Mouse (Mus musculus): ENCODE results near the gene Filip1l.

The Filip1l gene

GRCm38 (mm10) chr16:57550088-57550487 lies 197.2 kb downstream of the Filip1l start:
- in situ Hi-C loops (cut with MboI; ENCODE audit: unreplicated experiment in 2 of 2) = loop anchor here in 1 of 2 experiments (5.0 kb wide), 1 partner anchor 128 kb away; no protein-coding TSS in a partner anchor

GRCm38 (mm10) chr16:57550817-57551216 lies 197.9 kb downstream of the Filip1l start:
- in situ Hi-C loops (cut with MboI; ENCODE audit: unreplicated experiment in 2 of 2) = loop anchor here in 1 of 2 experiments (5.0 kb wide), 1 partner anchor 129 kb away; no protein-coding TSS in a partner anchor

GRCm38 (mm10) chr16:57551617-57552016 lies 198.7 kb downstream of the Filip1l start:
- in situ Hi-C loops (cut with MboI; ENCODE audit: unreplicated experiment in 2 of 2) = loop anchor here in 1 of 2 experiments (5.0 kb wide), 1 partner anchor 129 kb away; no protein-coding TSS in a partner anchor

GRCm38 (mm10) chr16:57552709-57553108 lies 199.8 kb downstream of the Filip1l start:
- in situ Hi-C loops (cut with MboI; ENCODE audit: unreplicated experiment in 2 of 2) = loop anchor here in 1 of 2 experiments (5.0 kb wide), 1 partner anchor 130 kb away; no protein-coding TSS in a partner anchor

DNA sequence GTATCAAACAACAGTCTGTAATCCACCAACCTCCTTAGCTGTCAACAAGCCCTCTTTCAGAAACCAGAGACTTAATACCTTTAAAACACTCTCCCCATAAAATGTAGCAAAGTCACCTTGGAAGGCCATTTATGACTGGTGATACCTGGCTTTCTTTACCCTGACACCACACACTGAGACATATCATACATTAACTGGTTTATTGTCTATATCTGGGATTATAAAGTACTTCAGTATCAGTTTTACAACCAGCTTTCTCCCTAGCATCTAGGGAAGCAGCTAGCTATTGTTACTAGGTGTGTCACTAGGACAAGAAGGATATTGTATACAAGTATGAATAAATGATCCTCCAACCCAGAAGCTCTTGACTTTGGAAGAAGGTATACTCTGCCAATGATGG lies 200.3 kb downstream of the Filip1l start:
- in situ Hi-C loops (cut with MboI; ENCODE audit: unreplicated experiment in 2 of 2) = loop anchor here in 1 of 2 experiments (5.0 kb wide), 1 partner anchor 131 kb away; no protein-coding TSS in a partner anchor

DNA sequence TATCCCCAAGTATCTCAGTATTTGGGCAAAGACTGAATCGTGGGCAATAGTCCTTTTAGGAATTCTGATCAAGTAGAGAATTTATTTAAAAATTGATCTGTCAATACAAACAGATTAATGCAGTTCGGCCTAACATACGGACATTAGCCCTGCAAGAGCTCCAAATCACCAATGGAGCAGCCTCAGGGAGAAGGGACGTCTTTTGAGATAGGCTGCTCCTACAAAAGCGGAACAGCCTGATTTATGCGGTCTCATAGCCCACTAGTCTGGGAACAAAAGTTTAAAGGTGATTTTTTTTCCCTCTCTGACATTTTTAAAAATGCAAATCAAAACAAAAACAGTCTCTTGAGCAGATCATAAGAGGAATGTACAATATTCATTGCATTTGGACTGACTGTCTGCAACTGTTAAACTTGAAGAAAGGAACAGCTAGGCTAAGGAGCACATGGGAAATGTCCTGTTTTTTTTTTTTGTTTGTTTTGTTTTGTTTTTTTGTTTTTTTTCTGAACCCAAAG lies 202.1 kb downstream of the Filip1l start:
- in situ Hi-C loops (cut with MboI; ENCODE audit: unreplicated experiment in 2 of 2) = loop anchor here in 1 of 2 experiments (5.0 kb wide), 1 partner anchor 133 kb away; no protein-coding TSS in a partner anchor

- in situ Hi-C loops (cut with MboI; ENCODE audit: unreplicated experiment in 2 of 2) = no loop called here
These were observed 202.8 kb downstream of the Filip1l start for GRCm38 (mm10) chr16:57555667-57556066.

DNA sequence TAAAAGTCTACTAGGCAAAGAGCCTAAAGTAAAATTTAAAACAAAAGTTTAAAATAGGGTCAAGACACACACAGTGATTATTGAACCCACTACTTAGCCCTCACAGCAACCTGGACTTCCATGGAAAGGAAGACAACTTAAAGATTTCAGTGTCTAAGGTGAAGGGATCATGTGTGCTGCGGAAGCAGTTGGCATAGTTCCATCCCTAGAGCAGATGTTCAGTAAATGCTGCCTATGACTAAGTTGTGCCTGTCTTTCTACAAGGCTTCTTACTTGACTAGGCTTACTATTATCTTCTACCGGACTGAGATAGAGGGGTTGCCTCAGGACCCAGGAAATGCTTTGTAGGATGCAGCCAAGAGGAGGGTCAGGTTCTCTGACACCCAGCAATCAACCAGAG lies 203.4 kb downstream of the Filip1l start:
- in situ Hi-C loops (cut with MboI; ENCODE audit: unreplicated experiment in 2 of 2) = no loop called here

DNA sequence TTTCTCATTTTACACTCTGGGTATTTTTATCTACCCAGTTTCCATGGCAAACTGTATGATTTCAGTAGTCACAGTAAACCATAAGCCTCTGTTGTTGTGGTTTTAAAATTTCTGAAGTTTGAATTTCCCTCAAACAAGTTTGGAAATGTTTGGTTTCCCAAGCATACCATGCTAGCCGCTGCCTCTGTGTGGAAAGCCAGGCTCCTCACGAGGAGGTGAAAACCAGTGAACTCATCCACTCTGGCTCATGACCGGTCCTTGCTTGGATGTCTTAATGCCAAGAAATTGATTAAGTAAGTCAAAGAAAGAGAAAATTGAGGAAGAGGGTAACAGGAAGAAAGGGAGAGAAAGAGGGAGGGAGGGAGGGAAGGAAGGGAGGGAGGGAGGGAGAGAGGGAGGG lies 205.4 kb downstream of the Filip1l start:
- in situ Hi-C loops (cut with MboI; ENCODE audit: unreplicated experiment in 2 of 2) = no loop called here

- in situ Hi-C loops (cut with MboI; ENCODE audit: unreplicated experiment in 2 of 2) = no loop called here
These were observed 207.3 kb downstream of the Filip1l start for GRCm38 (mm10) chr16:57560185-57560584.

GRCm38 (mm10) chr16:57563453-57563852 lies 210.6 kb downstream of the Filip1l start:
- in situ Hi-C loops (cut with MboI; ENCODE audit: unreplicated experiment in 2 of 2) = no loop called here

GRCm38 (mm10) chr16:57564807-57565206 lies 211.9 kb downstream of the Filip1l start:
- in situ Hi-C loops (cut with MboI; ENCODE audit: unreplicated experiment in 2 of 2) = no loop called here

- in situ Hi-C loops (cut with MboI; ENCODE audit: unreplicated experiment in 2 of 2) = no loop called here
These were observed 213.3 kb downstream of the Filip1l start for GRCm38 (mm10) chr16:57566215-57566614.

DNA sequence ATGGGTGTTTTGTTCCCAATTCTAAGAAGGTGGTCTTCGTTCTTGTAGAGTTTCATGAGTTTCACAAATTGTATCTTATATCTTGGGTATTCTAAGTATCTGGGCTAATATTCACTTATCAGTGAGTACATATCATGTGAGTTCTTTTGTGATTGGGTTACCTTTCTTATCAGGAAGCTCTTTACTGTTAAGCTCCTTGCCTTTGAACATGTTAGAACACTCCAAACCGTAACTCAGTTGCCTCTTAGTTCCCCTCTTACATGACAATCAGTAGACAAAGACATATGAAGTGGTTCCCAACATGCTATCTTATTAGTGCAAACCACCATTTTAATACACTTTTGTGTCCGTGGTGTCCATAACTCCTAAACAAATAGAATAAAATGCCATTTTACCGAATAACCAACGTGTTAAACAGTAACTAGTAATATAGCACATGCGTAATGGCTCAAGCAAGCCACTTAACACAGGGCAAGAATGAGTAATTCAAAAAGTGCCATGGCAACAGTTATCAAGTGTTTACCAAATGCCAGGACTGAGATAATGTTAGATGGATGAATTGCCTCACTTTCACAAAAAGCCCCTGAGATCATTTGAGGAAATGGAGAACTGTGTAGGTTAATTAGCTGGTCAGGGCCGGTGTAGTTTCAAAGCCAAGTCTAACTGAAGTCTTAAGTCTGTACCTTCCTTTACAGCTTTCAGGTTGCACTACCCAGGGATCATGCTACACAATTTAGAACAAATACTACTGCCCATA lies 215.9 kb downstream of the Filip1l start:
- in situ Hi-C loops (cut with MboI; ENCODE audit: unreplicated experiment in 2 of 2) = no loop called here

GRCm38 (mm10) chr16:57570789-57571311 lies 218.0 kb downstream of the Filip1l start:
- in situ Hi-C loops (cut with MboI; ENCODE audit: unreplicated experiment in 2 of 2) = loop anchor here in 1 of 2 experiments (10.0 kb wide), 1 partner anchor 236 kb away; no protein-coding TSS in a partner anchor

GRCm38 (mm10) chr16:57573831-57574230 lies 220.9 kb downstream of the Filip1l start:
- in situ Hi-C loops (cut with MboI; ENCODE audit: unreplicated experiment in 2 of 2) = loop anchor here in 1 of 2 experiments (10.0 kb wide), 1 partner anchor 239 kb away; no protein-coding TSS in a partner anchor

GRCm38 (mm10) chr16:57575764-57576388 lies 223.0 kb downstream of the Filip1l start:
- in situ Hi-C loops (cut with MboI; ENCODE audit: unreplicated experiment in 2 of 2) = loop anchor here (5.0 to 10.0 kb wide), 3 partner anchors 179 to 329 kb away; no protein-coding TSS in a partner anchor

- in situ Hi-C loops (cut with MboI; ENCODE audit: unreplicated experiment in 2 of 2) = loop anchor here (5.0 to 10.0 kb wide), 3 partner anchors 180 to 330 kb away; no protein-coding TSS in a partner anchor
These were observed 224.6 kb downstream of the Filip1l start for GRCm38 (mm10) chr16:57577519-57577918.

GRCm38 (mm10) chr16:57580041-57580440 lies 227.1 kb downstream of the Filip1l start:
- in situ Hi-C loops (cut with MboI; ENCODE audit: unreplicated experiment in 2 of 2) = no loop called here

DNA sequence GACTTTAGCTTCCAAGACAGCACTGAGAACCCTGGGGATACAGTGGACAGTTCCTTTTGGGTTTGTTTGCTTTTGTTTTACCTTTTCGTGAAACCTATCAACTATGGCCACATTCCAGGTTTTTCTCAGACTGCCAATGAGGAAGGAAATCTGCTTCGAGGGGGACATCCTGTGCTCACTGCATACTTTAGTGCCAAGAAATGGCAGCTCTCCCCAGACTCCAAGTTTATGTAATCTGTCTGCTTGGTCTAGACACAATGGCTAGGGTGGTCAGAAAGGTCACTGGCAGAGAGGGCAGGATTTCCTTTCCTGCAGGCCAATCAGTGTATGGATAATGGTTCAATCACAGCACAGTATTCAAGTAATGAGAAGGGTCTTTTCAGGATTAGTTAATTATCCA lies 229.1 kb downstream of the Filip1l start:
- in situ Hi-C loops (cut with MboI; ENCODE audit: unreplicated experiment in 2 of 2) = no loop called here

GRCm38 (mm10) chr16:57585201-57585600 lies 232.3 kb downstream of the Filip1l start:
- in situ Hi-C loops (cut with MboI; ENCODE audit: unreplicated experiment in 2 of 2) = no loop called here
